Mouse (Mus musculus) left cerebral cortex, postnatal 10 days (tissue): ENCODE data around the gene Scgb1b27. TPM values are rescaled to one million over a fixed set of nuclear protein-coding genes. Genes with fewer than 3 reads are reported as not detected.
"Not testable (repeated sequence)": the region's sequence is repeated elsewhere in the genome, so short reads cannot be mapped to it uniquely, and the experiment has no call there.

ENCODE experiments used
- DNase-seq, 2 experiments: peaks; one replicate each; pipeline ENCODE4 v3.0.0; 2021 to 2022; ENCODE audit warnings: low spot score in 2 of 2, mixed read lengths in 1 of 2; ENCODE audit errors: extremely low spot score in 1 of 2
- intact Hi-C: fragments of 180-260 bp; cut with DNase I; formaldehyde crosslinking; loops from one replicate; pipeline ENCODE4 v1.15.1; 2025
- total RNA-seq, 2 experiments: library from RNA; stranded (reverse); gene quantifications; 2 replicates each; pipeline ENCODE4 v1.2.3; 2021

Gene Scgb1b27
- not detected for total RNA-seq

- DNase-seq, intact Hi-C loops: not testable (repeated sequence)
Measured at GRCm38 (mm10) chr7:34021183-34021582, at the start of gene Scgb1b27. Scgb1b27 (plus strand) TSS chr7:34021483.

- intact Hi-C loops, DNase-seq: not testable (repeated sequence)
Measured at GRCm38 (mm10) chr7:33982281-33982680, 39.0 kb upstream of the Scgb1b27 start.

- no peak for DNase-seq
Measured at GRCm38 (mm10) chr7:34013842-34014241, 7.4 kb upstream of the Scgb1b27 start, which contains the start of gene Scgb2b27. Scgb2b27 (minus strand) TSS chr7:34013942.

GRCm38 (mm10) chr7:34025641-34026040, 4.4 kb downstream of the Scgb1b27 start:
- no peak for DNase-seq
- intact Hi-C loops: no loop called here

More at GRCm38 (mm10) chr7:34013842-34014241, 7.4 kb upstream of the Scgb1b27 start, which contains the start of gene Scgb2b27:
- intact Hi-C loops: no loop called here

- intact Hi-C loops, DNase-seq: not testable (repeated sequence)
Measured at GRCm38 (mm10) chr7:34027202-34027601, 5.9 kb downstream of the Scgb1b27 start.

- intact Hi-C loops: no loop called here
- no peak for DNase-seq
Measured at GRCm38 (mm10) chr7:34030026-34030425, 8.7 kb downstream of the Scgb1b27 start.

GRCm38 (mm10) chr7:34034579-34034978, 13.3 kb downstream of the Scgb1b27 start:
- DNase-seq, intact Hi-C loops: not testable (repeated sequence)

GRCm38 (mm10) chr7:34036076-34036815, 15.0 kb downstream of the Scgb1b27 start:
- intact Hi-C loops, DNase-seq: not testable (repeated sequence)

GRCm38 (mm10) chr7:34068132-34068531, 46.8 kb downstream of the Scgb1b27 start:
- DNase-seq, intact Hi-C loops: not testable (repeated sequence)

Other genes with a start within 250 kb of the Scgb1b27 start
- not detected for gene Scgb2b26, start 76.4 kb upstream of the Scgb1b27 start, total RNA-seq
- gene Scgb2b27, start 7.5 kb upstream of the Scgb1b27 start, total RNA-seq: not detected
- gene Scgb1b30, start 73.9 kb downstream of the Scgb1b27 start, total RNA-seq: not detected
- gene Wtip, start 111.8 kb downstream of the Scgb1b27 start, total RNA-seq: 10 to 100 TPM; 18.5 to 21.5 TPM
- 10 to 100 TPM; 77.3 to 80.7 TPM for gene Uba2, start 148.1 kb downstream of the Scgb1b27 start, total RNA-seq
- gene Pdcd2l, start 175.2 kb downstream of the Scgb1b27 start, total RNA-seq: 10 to 100 TPM; 24.9 to 28.9 TPM
- 100 to 1,000 TPM; 577 to 619 TPM for gene Gpi1, start 208.9 kb downstream of the Scgb1b27 start, total RNA-seq
- gene Gm6096, start 229.6 kb downstream of the Scgb1b27 start, total RNA-seq: not detected